Mouse (Mus musculus) embryonic facial prominence, embryonic 15.5 days (tissue): ENCODE results near the gene Lin28b. TPM values are rescaled to one million over a fixed set of nuclear protein-coding genes. Genes with fewer than 3 reads are reported as not detected.
A peak's percentile ranks its signal among the peaks of the same experiment; 100 is the strongest.

Experiments used
- ATAC-seq: fragments of 200-750 bp; cut with Nextera tagmentation; 2 replicates; pipeline ENCODE4 v1.8.0; 2017; ENCODE audit warnings: low read depth, moderate TSS enrichment; ENCODE audit not compliant: insufficient number of reproducible peaks, low FRiP score, low TSS enrichment
- H3K27ac ChIP-seq: fragments of 300-500 bp; sonication (generic); replicated peaks from 2 replicates; pipeline ENCODE4 v1.5.1; 2015; ENCODE audit warnings: mild to moderate bottlenecking, inconsistent platforms
- H3K27me3 ChIP-seq: fragments of 300-500 bp; sonication (generic); 2 replicates; pipeline ENCODE4 v1.6.1; 2015; ENCODE audit warnings: inconsistent platforms
- H3K36me3 ChIP-seq: fragments of 300-500 bp; sonication (generic); 2 replicates; pipeline ENCODE4 v1.6.1; 2015; ENCODE audit warnings: mild to moderate bottlenecking, inconsistent platforms
- H3K4me1 ChIP-seq: fragments of 300-500 bp; sonication (generic); 2 replicates; pipeline ENCODE4 v1.6.1; 2015; ENCODE audit warnings: inconsistent platforms
- H3K4me2 ChIP-seq: fragments of 300-500 bp; sonication (generic); replicated peaks from 2 replicates; pipeline ENCODE4 v1.6.1; 2015; ENCODE audit warnings: mild to moderate bottlenecking, inconsistent platforms
- H3K4me3 ChIP-seq: fragments of 300-500 bp; sonication (generic); replicated peaks from 2 replicates; pipeline ENCODE4 v1.5.1; 2015; ENCODE audit warnings: mild to moderate bottlenecking, inconsistent platforms
- H3K9ac ChIP-seq: fragments of 300-500 bp; sonication (generic); 2 replicates; pipeline ENCODE4 v1.6.1; 2015; ENCODE audit warnings: inconsistent platforms
- H3K9me3 ChIP-seq: fragments of 300-500 bp; sonication (generic); replicated peaks from 2 replicates; pipeline ENCODE4 v1.6.1; 2016; ENCODE audit warnings: inconsistent platforms
- WGBS: fragments of 180-500 bp; shearing (Covaris S2); methylation state at CpG from one replicate; pipeline ENCODE4 v1.1.7; 2015; 5-methylcytosine and 5-hydroxymethylcytosine counted together
- polyA plus RNA-seq: library from polyadenylated mRNA; unstranded; fragments of >200 nt; fragmentation: Nextera tagmentation; extraction: Ambion mirVana; gene quantifications from 2 replicates; pipeline ENCODE4 v1.2.1, GENCODE M21; 2015

Gene Lin28b
- polyA plus RNA-seq = 0.39 and 0.68 TPM in 2 replicates

DNA sequence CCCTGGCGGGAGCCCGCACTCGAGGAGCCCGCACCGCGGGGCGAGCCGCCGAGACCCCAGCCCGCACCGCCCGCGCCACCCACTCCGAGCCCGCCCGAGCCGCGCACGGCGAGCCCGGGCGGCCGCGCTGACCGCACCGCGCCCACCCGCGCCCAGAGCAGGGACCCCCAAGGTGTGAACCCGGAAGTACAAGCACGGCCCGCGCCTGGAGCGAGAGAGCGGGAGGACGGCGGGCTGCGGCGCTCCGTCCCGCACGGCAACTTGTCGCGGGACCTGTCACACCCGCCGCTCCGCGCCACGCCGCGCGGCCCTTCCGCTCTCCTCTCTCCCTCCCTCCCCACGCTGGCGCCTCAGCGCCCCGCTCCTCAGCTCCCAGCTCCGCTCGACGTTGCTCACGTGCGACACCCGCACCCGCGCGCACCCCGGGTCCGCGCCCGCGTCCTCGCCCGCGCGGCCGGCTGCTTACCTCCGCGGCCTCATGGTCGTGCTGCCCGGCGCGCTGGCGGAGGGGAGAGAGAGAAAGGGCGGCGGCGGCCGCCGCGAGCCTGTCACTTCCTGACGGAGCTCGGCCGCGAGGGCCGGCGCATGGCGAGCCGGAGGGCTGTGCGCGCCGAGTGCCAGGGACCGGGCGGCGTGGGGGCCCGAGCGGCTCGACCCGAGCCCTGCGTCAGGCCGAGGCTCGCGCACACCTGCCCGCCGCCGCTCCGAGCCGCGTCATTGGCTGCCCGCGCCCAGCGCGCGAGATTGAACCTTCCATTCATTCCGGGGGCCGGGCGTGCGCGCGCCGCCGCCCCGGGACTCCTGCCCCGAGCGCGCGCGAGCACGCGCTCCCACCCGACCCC is at the start of gene Lin28b:
Gene Lin28b (minus strand): TSS at position 635 of the 842 bp plus-strand sequence.
- Histone ChIP-seq H3K4me3 (peak within 1 kb of the TSS; percentile 62), H3K4me2 (peak within 1 kb of the TSS; percentile 100), H3K4me1 (peaks cover 13% of the 10 kb centered on the region), H3K36me3 (no peaks in the 10 kb centered on the region), H3K9me3 (no peaks in the 10 kb centered on the region), H3K9ac (no peak within 1 kb of the TSS), H3K27ac (no peak within 1 kb of the TSS), H3K27me3 (peaks cover 33% of the 10 kb centered on the region)
- under 1% methylated on average over 125 of the region's 139 CpGs for WGBS
- peak; percentile 70 for ATAC-seq

DNA sequence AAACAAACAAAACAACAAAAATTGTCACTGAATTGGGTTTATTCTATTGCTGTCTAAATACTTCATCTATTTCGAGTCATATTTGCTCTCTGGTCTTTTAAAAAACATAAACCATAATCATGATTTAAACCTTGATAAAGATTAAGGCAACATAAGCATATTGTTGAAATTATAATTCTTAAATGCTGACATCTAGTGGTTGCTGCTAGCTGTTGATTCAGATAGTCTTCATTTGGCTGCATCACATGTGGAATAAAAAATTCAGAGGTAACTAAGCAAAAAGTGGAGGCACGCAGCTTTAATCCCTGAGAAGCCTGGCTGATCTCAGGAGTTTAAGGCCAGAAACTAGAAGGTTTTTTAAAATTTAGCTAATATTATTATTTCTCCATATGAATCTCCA is 25.6 kb upstream of the Lin28b start:
- H3K9me3 ChIP-seq = no peaks in the 10 kb centered on the region
- no peaks in the 10 kb centered on the region for H3K36me3 ChIP-seq
- no peak overlapping the region for H3K27ac ChIP-seq
- H3K4me2 ChIP-seq = no peak overlapping the region
- H3K9ac ChIP-seq = no peak overlapping the region
- ATAC-seq = no peak
- H3K4me3 ChIP-seq = no peak overlapping the region
- WGBS = 49% methylated on average over 2 of the region's 2 CpGs
- no peaks in the 10 kb centered on the region for H3K4me1 ChIP-seq
- H3K27me3 ChIP-seq = no peaks in the 10 kb centered on the region

DNA sequence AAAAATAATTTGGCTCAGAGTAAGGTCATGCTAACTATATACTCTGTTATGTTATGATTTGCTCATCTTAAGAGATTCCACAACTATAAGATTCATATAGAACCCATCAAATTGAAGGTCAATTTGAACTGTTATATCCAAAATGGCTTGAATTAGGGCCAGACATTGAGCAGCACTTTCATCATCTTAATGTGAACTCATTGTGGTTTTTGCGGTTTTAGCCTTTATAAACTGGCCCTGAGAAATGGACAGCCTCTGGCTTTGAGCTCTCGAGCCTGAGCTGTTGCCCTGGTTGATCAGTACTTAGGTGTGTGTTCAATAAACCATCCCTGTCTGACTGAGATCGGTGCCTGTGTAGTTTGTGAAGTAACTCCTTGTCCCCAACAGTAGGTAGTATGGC is 24.5 kb upstream of the Lin28b start:
- H3K4me1 ChIP-seq = no peaks in the 10 kb centered on the region
- no peaks in the 10 kb centered on the region for H3K36me3 ChIP-seq
- no peaks in the 10 kb centered on the region for H3K27me3 ChIP-seq
- no peaks in the 10 kb centered on the region for H3K9me3 ChIP-seq
- no peak for ATAC-seq
- 77% methylated on average over 3 of the region's 3 CpGs for WGBS
- H3K4me3 ChIP-seq = no peak overlapping the region
- H3K9ac ChIP-seq = no peak overlapping the region
- no peak overlapping the region for H3K27ac ChIP-seq
- no peak overlapping the region for H3K4me2 ChIP-seq

DNA sequence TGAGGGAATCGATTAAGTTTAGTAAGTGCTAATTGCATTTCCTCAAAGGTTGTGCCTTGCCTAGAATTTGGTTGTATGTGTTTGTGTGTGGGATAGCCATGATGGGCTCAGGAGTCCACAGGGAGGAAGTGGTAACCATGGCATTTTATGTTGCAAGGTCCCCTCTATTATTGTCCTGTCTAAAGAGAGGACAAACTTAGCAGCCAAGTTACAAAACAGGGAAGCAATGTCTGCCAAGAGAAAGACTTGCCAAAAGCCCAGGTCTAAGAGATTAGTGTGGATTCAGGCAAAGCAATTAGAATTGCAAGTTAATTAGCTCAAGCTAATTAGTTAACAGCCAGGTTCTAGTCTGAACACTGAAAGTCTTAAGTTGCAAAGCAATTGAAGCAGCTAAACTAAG is 14.1 kb upstream of the Lin28b start:
- no peaks in the 10 kb centered on the region for H3K27me3 ChIP-seq
- WGBS = 84% methylated on average over 1 of the region's 1 CpGs
- no peak overlapping the region for H3K4me3 ChIP-seq
- no peak overlapping the region for H3K27ac ChIP-seq
- no peak overlapping the region for H3K9ac ChIP-seq
- H3K4me1 ChIP-seq = no peaks in the 10 kb centered on the region
- ATAC-seq = no peak
- H3K36me3 ChIP-seq = no peaks in the 10 kb centered on the region
- H3K9me3 ChIP-seq = no peaks in the 10 kb centered on the region
- no peak overlapping the region for H3K4me2 ChIP-seq

DNA sequence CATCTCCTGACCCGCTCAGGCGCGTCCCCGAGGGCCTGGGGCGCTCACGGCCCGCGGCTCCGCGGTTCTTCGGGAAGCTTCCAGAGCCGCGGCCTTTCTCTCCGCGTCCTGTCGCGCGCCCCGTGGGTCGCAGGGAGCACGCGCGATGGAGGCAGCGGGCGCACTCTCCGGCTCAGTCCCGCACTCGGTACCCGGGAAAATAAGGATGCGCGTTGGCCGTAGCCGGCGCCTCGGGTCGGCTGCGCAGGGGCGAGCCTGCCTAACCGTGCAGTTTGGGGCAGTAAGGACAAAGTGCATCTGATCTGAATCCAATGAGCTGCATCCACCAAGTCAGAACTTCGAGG is 380 bp upstream of the Lin28b start:
- H3K9me3 ChIP-seq = no peaks in the 10 kb centered on the region
- H3K4me3 ChIP-seq = peak overlapping the region; percentile 62
- peak overlapping the region; percentile 100 for H3K4me2 ChIP-seq
- H3K9ac ChIP-seq = no peak overlapping the region
- no peak overlapping the region for H3K27ac ChIP-seq
- WGBS = under 1% methylated on average over 40 of the region's 40 CpGs
- peaks cover 33% of the 10 kb centered on the region for H3K27me3 ChIP-seq
- no peak for ATAC-seq
- peaks cover 13% of the 10 kb centered on the region for H3K4me1 ChIP-seq
- no peaks in the 10 kb centered on the region for H3K36me3 ChIP-seq

DNA sequence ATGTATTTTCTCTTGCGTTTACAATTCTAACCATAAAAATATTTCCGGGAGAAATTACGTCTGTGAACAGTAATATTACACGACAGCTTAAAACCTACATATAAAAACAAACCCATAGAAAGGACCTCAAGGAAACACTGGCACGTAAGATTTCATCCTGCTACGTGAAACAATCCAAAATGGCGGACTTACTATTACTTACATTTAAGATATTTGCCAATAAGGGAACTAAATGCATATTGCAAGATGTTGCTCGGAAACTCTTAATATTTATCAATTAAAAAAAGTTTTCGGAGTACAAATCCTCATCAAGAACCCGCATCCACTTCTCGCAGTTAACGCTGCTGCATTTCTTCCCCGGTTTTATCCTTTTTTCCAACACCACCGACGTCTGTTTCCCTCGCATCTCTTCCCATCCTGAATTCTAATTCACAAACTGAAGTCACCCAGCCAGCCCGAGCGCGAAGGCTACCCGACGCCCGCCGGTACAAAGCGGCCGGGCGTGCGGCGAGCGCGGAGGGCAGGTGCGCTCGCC is 902 bp downstream of the Lin28b start:
- Histone ChIP-seq H3K4me1 (peaks cover 13% of the 10 kb centered on the region), H3K4me2 (peak overlapping the region; percentile 100), H3K36me3 (no peaks in the 10 kb centered on the region), H3K9ac (no peak overlapping the region), H3K27me3 (peaks cover 33% of the 10 kb centered on the region), H3K4me3 (peak overlapping the region; percentile 62), H3K9me3 (no peaks in the 10 kb centered on the region), H3K27ac (no peak overlapping the region)
- 1% methylated on average over 32 of the region's 32 CpGs for WGBS
- ATAC-seq = no peak

DNA sequence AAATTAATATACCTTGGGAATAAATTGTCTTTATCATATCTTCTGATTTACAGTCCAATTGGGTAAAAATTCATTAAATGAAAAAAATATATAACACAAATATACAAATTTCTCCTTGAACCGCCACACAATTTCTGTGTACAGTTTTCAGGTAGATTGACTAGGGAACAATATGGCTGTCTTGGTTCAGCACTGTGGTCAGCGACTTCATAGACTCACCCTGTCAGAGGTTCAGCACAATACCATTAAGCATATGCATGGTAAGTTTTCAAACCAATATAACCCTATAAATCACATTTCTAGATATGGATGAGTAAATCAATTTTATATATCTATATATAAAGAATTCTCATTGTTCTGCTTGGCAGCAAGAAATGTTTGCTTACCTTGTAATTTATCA is 3.0 kb downstream of the Lin28b start:
- H3K27me3 ChIP-seq = peaks cover 27% of the 10 kb centered on the region
- ATAC-seq = no peak
- WGBS = 51% methylated on average over 2 of the region's 2 CpGs
- no peak overlapping the region for H3K27ac ChIP-seq
- no peaks in the 10 kb centered on the region for H3K36me3 ChIP-seq
- H3K9me3 ChIP-seq = no peaks in the 10 kb centered on the region
- peaks cover 13% of the 10 kb centered on the region for H3K4me1 ChIP-seq
- no peak overlapping the region for H3K9ac ChIP-seq
- H3K4me3 ChIP-seq = no peak overlapping the region
- no peak overlapping the region for H3K4me2 ChIP-seq

DNA sequence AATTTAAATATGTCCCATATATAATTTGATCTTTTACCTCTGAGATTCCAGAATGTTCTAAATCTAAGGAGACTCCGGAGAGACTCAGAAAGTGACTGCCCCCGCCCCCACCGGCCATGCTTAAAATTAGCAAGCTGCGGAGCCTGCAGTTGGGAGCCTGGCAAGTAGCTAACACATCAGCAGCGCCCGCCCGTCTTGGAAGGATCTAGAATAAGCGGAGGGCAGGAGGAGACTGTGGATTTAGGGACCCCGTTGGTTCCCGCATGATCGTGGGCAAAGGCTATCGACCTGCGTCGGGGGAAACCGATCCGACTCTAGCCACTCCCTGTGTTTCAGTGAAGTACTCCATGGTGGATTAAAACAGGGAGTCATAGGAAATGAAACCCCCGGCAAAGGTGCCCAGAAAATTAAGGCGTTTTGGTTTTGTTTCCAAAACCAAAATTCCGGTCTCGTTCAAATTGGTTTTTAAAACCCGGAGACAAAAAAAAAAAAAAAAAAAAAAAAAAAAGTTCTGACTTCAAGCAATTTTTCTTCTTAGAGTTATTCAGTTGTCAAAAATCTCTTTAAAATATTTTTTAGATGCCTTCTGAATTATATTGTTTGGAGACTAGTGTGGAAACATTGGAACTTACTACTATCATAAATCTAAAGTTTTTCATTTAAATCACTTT is 12.4 kb downstream of the Lin28b start:
- ATAC-seq = no peak
- no peaks in the 10 kb centered on the region for H3K36me3 ChIP-seq
- no peaks in the 10 kb centered on the region for H3K9me3 ChIP-seq
- peaks cover 29% of the 10 kb centered on the region for H3K27me3 ChIP-seq
- H3K4me3 ChIP-seq = peak overlapping the region; percentile 17; the same call in 1 of the 2 replicates
- no peak overlapping the region for H3K9ac ChIP-seq
- no peak overlapping the region for H3K27ac ChIP-seq
- WGBS = 1% methylated on average over 21 of the region's 21 CpGs
- H3K4me1 ChIP-seq = peaks cover 13% of the 10 kb centered on the region
- peak overlapping the region; percentile 38 for H3K4me2 ChIP-seq

DNA sequence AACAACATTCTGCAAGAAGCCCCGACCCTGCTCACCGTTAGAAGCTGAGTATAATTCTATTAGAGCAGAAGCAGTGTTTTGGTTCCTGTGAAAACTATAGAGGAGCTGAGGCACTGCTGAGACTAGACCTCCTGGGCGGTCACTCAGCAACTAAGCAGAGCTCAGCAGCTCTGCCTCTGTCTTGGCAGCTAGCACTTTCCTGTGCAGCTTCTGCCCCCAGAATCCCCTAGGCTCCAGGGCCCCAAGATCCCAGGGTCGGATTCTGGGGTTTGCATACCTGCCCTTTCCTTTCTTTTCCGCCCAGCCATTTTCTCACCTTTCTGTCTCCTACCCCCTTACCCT is 13.1 kb downstream of the Lin28b start:
- no peak overlapping the region for H3K4me3 ChIP-seq

DNA sequence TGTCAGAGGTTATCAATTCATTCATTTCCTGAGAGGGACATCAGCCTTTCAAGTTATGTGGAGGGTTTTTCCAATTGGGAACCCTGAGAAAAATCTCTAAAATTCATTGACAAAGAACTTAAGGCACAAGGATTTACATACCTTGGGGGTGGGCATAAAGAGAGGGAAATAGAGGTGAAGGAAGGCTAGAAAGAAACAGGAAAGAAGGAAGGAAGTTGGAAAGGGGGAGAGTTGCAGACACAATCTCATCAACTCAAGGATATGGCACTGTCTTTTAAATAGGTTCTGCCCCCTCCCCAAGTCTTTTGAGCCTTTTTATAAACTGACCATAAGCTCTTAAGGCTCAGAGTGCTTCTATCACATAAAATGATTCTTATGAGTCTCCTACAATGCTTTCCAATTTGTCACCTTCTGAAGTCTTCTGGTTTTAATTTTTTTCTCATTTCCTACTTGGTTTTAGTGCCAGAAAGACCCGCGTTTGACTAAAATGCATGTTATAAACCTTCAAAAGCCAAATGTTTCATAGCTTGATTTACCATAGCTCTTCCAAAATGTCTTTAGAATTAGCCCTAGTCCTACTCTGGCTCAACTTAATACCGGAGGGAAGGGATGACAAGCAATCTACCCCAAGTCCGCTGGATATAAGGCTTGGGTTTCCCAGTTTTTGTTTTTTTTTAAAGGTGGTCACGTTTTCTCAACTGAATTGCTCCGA is 13.6 kb downstream of the Lin28b start:
- Histone ChIP-seq H3K27ac (no peak overlapping the region), H3K36me3 (no peaks in the 10 kb centered on the region), H3K4me2 (no peak overlapping the region), H3K4me1 (peaks cover 16% of the 10 kb centered on the region), H3K9ac (no peak overlapping the region), H3K27me3 (peaks cover 29% of the 10 kb centered on the region), H3K9me3 (no peaks in the 10 kb centered on the region), H3K4me3 (no peak overlapping the region)
- WGBS = 8% methylated on average over 6 of the region's 6 CpGs
- no peak for ATAC-seq

More for the DNA sequence above, 13.1 kb downstream of the Lin28b start:
- Histone ChIP-seq H3K27ac (no peak overlapping the region), H3K9me3 (no peaks in the 10 kb centered on the region), H3K27me3 (peaks cover 29% of the 10 kb centered on the region), H3K4me1 (peaks cover 13% of the 10 kb centered on the region), H3K4me2 (no peak overlapping the region), H3K36me3 (no peaks in the 10 kb centered on the region), H3K9ac (no peak overlapping the region)
- no peak for ATAC-seq
- WGBS = 2% methylated on average over 5 of the region's 5 CpGs

DNA sequence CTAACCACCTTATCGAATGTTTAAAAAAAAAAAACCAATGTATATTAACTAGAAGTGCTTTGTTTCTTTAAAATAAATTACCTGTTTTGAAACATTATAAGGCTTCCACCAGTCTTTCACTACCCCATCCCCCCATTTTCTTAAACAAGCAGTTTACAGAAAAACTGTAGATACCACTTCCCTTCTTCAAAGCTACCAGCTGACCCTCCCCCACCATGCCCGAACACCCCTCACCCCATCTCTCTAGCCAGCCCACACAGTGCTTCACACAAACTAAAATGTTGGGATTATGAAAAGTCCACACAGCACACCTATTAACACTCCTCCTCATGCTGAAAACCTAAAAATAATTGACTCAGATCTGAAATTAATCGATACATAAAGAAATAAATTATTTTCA is 14.9 kb downstream of the Lin28b start:
- H3K27me3 ChIP-seq = peaks cover 29% of the 10 kb centered on the region
- H3K9ac ChIP-seq = no peak overlapping the region
- no peaks in the 10 kb centered on the region for H3K36me3 ChIP-seq
- WGBS = 22% methylated on average over 3 of the region's 3 CpGs
- peaks cover 16% of the 10 kb centered on the region for H3K4me1 ChIP-seq
- no peaks in the 10 kb centered on the region for H3K9me3 ChIP-seq
- no peak for ATAC-seq
- no peak overlapping the region for H3K27ac ChIP-seq
- no peak overlapping the region for H3K4me2 ChIP-seq
- no peak overlapping the region for H3K4me3 ChIP-seq
